Mouse (Mus musculus): Measurements from ENCODE around the gene Itga8.

The Itga8 gene

DNA sequence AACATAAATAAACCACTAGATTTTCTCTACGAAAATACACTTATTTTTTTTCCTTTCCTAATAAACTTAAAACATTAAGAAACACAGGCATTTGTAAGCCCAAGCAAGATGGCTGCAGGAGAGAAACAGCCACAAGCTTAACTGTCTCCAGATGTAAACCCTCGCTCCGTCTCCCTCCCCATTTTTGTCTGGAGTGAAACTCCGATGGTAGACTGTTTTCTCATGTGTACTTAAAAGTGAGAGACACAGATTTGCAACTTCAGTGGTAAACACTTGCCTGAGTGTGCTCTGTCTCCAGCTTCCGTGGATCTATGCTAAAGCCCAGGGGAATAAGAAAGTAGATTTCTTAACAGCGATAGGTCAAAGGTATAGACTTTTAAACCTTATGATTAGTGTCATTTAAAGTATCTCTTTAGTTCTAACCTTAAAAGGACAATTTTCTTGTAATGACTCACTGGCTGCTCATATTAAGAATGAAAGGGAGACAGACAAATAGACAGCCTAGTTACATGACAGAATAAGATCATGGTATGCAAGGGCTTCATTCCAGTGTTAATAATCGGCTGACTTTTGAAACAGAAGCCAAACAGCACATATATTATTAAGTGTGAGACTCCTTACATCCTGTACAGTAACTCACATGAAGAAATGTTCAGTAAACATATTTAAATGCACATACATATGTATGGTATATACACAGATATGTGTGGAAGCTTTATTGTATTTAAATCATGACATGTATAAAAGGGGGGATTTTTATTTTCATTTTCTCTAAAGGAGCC, 209.3 kb downstream of the Itga8 start:
- no peak for DNase-seq (ENCODE audit: low spot score in 2 of 2)

GRCm38 (mm10) chr2:12090993-12091392, 210.7 kb downstream of the Itga8 start:
- DNase-seq (ENCODE audit: low spot score in 2 of 2) = no peak

DNA sequence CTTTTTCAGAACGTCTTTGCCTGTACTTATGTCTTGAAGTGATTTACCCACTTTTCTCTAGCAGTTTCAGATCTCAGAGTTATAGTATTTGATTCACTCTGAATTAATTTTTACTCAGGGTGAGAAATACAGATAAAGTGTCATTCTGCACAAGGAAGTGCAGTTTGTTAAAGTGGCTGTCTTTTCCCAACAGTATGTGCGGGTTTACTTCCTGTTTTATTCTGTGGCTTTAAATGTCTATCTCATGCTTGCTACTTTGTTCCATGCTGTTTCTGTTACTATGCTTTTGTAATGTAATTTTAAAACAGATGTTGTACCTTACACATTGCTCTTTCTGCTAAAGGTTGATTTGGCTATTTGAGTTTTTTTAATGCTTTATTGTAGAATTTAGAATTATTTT, 216.2 kb downstream of the Itga8 start:
- no peak for DNase-seq (ENCODE audit: low spot score in 2 of 2)

GRCm38 (mm10) chr2:12084341-12084740, 217.4 kb downstream of the Itga8 start:
- DNase-seq (ENCODE audit: low spot score in 2 of 2) = no peak

DNA sequence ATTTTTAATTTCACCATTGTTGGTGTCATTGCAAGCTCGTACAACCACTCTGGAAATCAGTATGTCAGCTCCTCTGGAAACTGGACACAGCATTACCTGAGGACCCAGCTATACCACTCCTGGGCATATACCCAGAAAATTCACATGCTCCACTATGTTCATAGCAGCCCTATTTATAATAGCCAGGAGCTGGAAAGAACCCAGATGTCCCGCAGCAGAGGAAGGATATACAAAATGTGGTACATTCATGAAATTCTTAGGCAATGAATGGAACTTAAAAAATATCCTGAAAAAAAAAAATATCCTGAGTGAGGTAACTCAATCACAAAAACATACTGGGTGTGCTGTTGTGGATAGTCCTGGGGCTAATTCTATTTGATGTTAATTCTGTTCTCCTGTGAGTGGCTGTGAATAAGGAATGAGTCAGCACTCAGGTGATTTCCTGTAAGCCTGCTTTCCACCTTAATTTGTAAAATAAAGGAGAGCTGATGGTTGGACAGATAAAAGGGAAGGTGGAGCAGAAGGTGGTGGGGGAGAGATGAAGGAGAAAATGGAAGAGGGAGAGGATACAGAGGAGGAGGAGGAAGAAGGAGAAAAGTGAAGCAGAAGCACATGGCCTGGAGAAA, 224.3 kb downstream of the Itga8 start:
- DNase-seq (ENCODE audit: low spot score in 2 of 2) = no peak

DNA sequence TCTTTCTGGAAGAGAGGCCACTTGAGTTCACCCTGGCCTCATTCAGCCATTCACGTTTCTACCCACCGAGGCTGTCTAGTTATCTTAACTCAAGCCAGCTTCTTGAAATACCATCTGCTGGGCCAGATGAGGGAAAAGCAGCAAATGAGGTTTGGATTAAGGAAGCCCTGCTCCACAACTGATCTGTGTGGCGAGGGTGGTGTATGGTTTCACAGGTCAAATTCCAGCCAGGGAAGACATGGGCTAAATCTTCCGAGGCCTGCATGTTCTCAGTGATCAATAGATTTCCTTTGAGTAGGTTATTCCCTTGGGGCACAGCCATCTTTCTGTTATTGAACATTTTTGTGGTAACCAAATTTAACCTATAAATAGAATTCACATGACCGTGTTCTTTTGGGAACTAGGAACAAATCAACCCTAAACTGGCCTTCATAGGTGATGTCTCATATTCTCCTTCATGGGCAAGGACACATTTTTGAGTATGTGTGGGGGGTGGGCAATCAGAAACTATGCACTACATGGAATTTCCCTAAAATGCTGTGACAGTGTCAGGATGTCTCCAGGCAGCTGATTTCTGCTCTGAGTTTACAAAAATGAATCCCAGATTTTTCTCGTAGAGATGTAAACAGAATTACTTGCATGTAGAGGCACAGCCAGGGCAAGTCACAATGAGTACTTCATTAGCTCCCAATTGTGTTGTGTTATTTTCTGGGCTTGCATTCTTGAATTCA, 235.9 kb downstream of the Itga8 start:
- DNase-seq (ENCODE audit: low spot score in 2 of 2) = no peak

- DNase-seq (ENCODE audit: low spot score in 2 of 2) = no peak
Observed at GRCm38 (mm10) chr2:12060034-12060723, 241.5 kb downstream of the Itga8 start.
